Mouse (Mus musculus) forebrain, postnatal 0 days (tissue): Measurements from ENCODE around the gene Gm3033. TPM values are rescaled to one million over a fixed set of nuclear protein-coding genes. Genes with fewer than 3 reads are reported as not detected.
"Not testable (repeated sequence)": the region's sequence is repeated elsewhere in the genome, so short reads cannot be mapped to it uniquely, and the experiment has no call there.

ENCODE experiments used
- ATAC-seq: fragments of 200-750 bp; cut with Nextera tagmentation; 2 replicates; pipeline ENCODE4 v1.8.0; 2017; ENCODE audit warnings: mild to moderate bottlenecking, moderate library complexity
- DNase-seq: peaks from one replicate; pipeline ENCODE4 v3.0.0-alpha.2; 2015
- H3K27ac ChIP-seq: fragments of 300-500 bp; sonication (generic); 2 replicates; pipeline ENCODE4 v1.5.1; 2014; ENCODE audit warnings: low read depth, mild to moderate bottlenecking, antibody characterized with exemption, low read length, moderate library complexity, mixed read lengths
- H3K27me3 ChIP-seq: fragments of 300-500 bp; sonication (generic); 2 replicates; pipeline ENCODE4 v1.6.1; 2014; ENCODE audit warnings: mild to moderate bottlenecking, low read length, mixed read lengths; ENCODE audit not compliant: insufficient read depth
- H3K36me3 ChIP-seq: fragments of 300-500 bp; sonication (generic); 2 replicates; pipeline ENCODE4 v1.6.1; 2014; ENCODE audit warnings: mild to moderate bottlenecking, moderate library complexity; ENCODE audit not compliant: insufficient read depth
- H3K4me1 ChIP-seq: fragments of 300-500 bp; sonication (generic); 2 replicates; pipeline ENCODE4 v1.6.1; 2014; ENCODE audit warnings: antibody characterized with exemption; ENCODE audit not compliant: insufficient read depth
- H3K4me2 ChIP-seq: fragments of 300-500 bp; sonication (generic); 2 replicates; pipeline ENCODE4 v1.6.1; 2014; ENCODE audit warnings: low read depth, mild to moderate bottlenecking, moderate library complexity
- H3K4me3 ChIP-seq: fragments of 300-500 bp; sonication (generic); 2 replicates; pipeline ENCODE4 v1.5.1; 2014; ENCODE audit warnings: low read depth, low read length, mixed read lengths
- H3K9ac ChIP-seq: fragments of 300-500 bp; sonication (generic); 2 replicates; pipeline ENCODE4 v1.6.1; 2014; ENCODE audit warnings: mild to moderate bottlenecking
- H3K9me3 ChIP-seq: fragments of 300-500 bp; sonication (generic); 2 replicates; pipeline ENCODE4 v1.6.1; 2016; ENCODE audit warnings: low read length
- WGBS: fragments of 180-500 bp; shearing (Covaris S2); extraction: QIAGEN DNeasy Blood & Tissue Kit; methylation state at CpG from one replicate; pipeline ENCODE4 v1.1.7; 2014; 5-methylcytosine and 5-hydroxymethylcytosine counted together
- polyA plus RNA-seq: library from polyadenylated mRNA; unstranded; fragments of >200 nt; fragmentation: Nextera tagmentation; extraction: Ambion mirVana; gene quantifications from 2 replicates; pipeline ENCODE4 v1.2.1, GENCODE M21; 2015
- total RNA-seq: library from RNA; depleted of rRNA; stranded (reverse); fragments of >200 nt; gene quantifications from 2 replicates; pipeline ENCODE4 v1.2.3, GENCODE M21; 2014; rRNA removed

Gene Gm3033
- total RNA-seq (0.38 TPM in 1 of 2 replicates, not detected in the other), polyA plus RNA-seq (not detected in 2 replicates)

GRCm38 (mm10) chr14:3845945-3846344 lies at the start of gene Gm3033:
Gm3033 (plus strand) TSS chr14:3846245.
- not testable (repeated sequence) for H3K36me3 ChIP-seq, H3K27me3 ChIP-seq, H3K4me3 ChIP-seq, H3K27ac ChIP-seq, H3K9me3 ChIP-seq, H3K9ac ChIP-seq, DNase-seq, H3K4me1 ChIP-seq, ATAC-seq, H3K4me2 ChIP-seq
- no CpG with 5 or more reads among the region's 2 CpGs for WGBS

- no CpG with 5 or more reads among the region's 31 CpGs for WGBS
- not testable (repeated sequence) for H3K4me3 ChIP-seq, H3K9ac ChIP-seq, H3K4me1 ChIP-seq, H3K27ac ChIP-seq, H3K27me3 ChIP-seq, ATAC-seq, H3K9me3 ChIP-seq, DNase-seq, H3K4me2 ChIP-seq, H3K36me3 ChIP-seq
Measured at GRCm38 (mm10) chr14:3809774-3810173, 36.3 kb upstream of the Gm3033 start, which contains the start of gene Gm3002. Gm3002 (plus strand) TSS chr14:3810074.

- H3K4me2 ChIP-seq, H3K27ac ChIP-seq, H3K27me3 ChIP-seq, H3K4me1 ChIP-seq, H3K9ac ChIP-seq, DNase-seq, ATAC-seq, H3K4me3 ChIP-seq, H3K9me3 ChIP-seq, H3K36me3 ChIP-seq: not testable (repeated sequence)
- WGBS, result no CpG with 5 or more reads among the region's 1 CpGs
Measured at GRCm38 (mm10) chr14:3883872-3884271, 37.8 kb downstream of the Gm3033 start, which contains the start of gene Gm2916. Gm2916 (plus strand) TSS chr14:3884172.

Other genes with a start within 250 kb of the Gm3033 start
- not detected in 2 replicates for gene Gm3012, start 211.7 kb upstream of the Gm3033 start, total RNA-seq
- not detected in 2 replicates for gene Gm3012, start 211.7 kb upstream of the Gm3033 start, polyA plus RNA-seq
- gene Gm3020, start 194.2 kb upstream of the Gm3033 start, total RNA-seq, result 9.5 and 9.6 TPM in 2 replicates
- gene Gm3020, start 194.2 kb upstream of the Gm3033 start, polyA plus RNA-seq, result 22.7 and 23.8 TPM in 2 replicates
- not detected in 2 replicates for gene Gm3043, start 157.5 kb upstream of the Gm3033 start, total RNA-seq
- not detected in 2 replicates for gene Gm3043, start 157.5 kb upstream of the Gm3033 start, polyA plus RNA-seq
- gene Gm3002, start 36.2 kb upstream of the Gm3033 start, total RNA-seq, result 7.9 and 9.7 TPM in 2 replicates
- gene Gm3002, start 36.2 kb upstream of the Gm3033 start, polyA plus RNA-seq, result 5.5 and 6.0 TPM in 2 replicates
- 0.15 TPM in 1 of 2 replicates, not detected in the other for gene Gm2916, start 37.9 kb downstream of the Gm3033 start, total RNA-seq
- gene Gm2916, start 37.9 kb downstream of the Gm3033 start, polyA plus RNA-seq, result 0.13 TPM in 1 of 2 replicates, not detected in the other
- not detected in 2 replicates for gene Gm3029, start 85.5 kb downstream of the Gm3033 start, total RNA-seq
- gene Gm3029, start 85.5 kb downstream of the Gm3033 start, polyA plus RNA-seq, result not detected in 2 replicates
- gene Gm3095, start 117.3 kb downstream of the Gm3033 start, total RNA-seq, result 0.77 and 2.6 TPM in 2 replicates
- gene Gm3095, start 117.3 kb downstream of the Gm3033 start, polyA plus RNA-seq, result 0.77 and 1.1 TPM in 2 replicates
- gene Gm3099, start 152.1 kb downstream of the Gm3033 start, total RNA-seq, result not detected in 2 replicates
- gene Gm3099, start 152.1 kb downstream of the Gm3033 start, polyA plus RNA-seq, result not detected in 2 replicates
- 5.8 and 6.2 TPM in 2 replicates for gene Gm5796, start 177.7 kb downstream of the Gm3033 start, total RNA-seq
- 5.0 and 6.9 TPM in 2 replicates for gene Gm5796, start 177.7 kb downstream of the Gm3033 start, polyA plus RNA-seq
- gene Gm3115, start 237.9 kb downstream of the Gm3033 start, total RNA-seq, result not detected in 2 replicates
- gene Gm3115, start 237.9 kb downstream of the Gm3033 start, polyA plus RNA-seq, result not detected in 2 replicates